Mouse (Mus musculus): ENCODE data around the gene Kctd12.

DNA sequence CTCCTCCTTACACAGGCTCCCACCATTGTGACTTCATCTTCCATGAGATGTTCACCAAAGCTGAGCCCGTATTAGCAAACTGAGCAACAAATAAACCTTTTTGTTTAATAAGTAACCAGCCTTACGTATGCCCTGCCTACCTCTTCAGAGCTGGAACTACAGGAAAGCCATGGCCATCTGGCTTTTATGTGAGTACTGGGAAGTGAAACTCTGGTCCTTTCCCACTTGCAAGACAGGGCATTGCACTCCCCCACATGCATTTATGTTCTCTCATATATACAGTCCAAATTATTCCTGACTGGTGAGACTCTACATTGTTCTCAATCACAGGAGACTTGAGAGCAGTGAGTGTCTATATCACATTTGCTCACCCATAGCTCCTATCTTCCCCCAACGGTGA lies 52.9 kb downstream of the Kctd12 start:
- no peak for TF ChIP-seq USF1 (IDR thresholded peaks at IDR 0.05; ENCODE audit: low read depth)
- TF ChIP-seq CTCF (IDR thresholded peaks at IDR 0.05; ENCODE audit: control insufficient read depth, insufficient read depth, insufficient read length), result no peak
- no peak for TF ChIP-seq MYOD1 (IDR thresholded peaks at IDR 0.05; ENCODE audit: control insufficient read depth, insufficient read length, low read depth)
- TF ChIP-seq CEBPB (IDR thresholded peaks at IDR 0.05; ENCODE audit: low read depth), result no peak
